Mouse (Mus musculus): ENCODE measurements at regions not wholly inside any gene's neighbourhood (a gene's known extent, or its start where the extent isn't known, plus 50 kb on each side); places are given as distances from the start of the nearest gene placed in this dataset.

DNA sequence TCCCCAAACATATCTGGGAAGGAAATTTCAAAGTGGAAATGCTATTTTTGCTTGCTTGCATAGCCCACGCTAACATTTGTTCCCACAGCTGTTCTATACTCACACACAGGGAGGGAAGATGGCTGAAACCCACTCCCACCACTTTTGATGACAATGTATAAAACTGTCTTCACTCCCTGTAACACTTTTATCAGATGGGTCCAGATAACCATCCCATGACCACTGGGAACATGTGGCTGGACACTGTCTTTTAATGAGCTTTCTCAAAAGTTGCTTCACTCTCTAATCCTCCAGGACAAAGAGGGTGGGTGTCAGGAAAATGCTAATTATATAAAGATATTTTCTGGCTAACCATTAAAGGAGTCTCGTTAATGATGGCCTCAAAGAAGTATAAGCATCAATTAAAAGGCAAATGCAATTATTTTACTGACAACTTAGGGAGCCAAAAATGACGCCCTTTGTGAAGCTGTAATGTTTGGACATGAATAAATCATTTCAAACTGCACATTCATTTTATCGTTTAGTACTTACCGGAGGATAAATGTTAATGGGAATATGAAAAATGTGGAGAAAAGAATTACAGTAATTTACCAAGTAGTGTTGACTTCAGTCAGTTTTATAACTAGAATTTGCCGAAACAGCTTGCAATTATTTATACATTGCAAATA is 210.8 kb upstream of the Slc39a10 start:
- TF ChIP-seq CTCF (IDR thresholded peaks at IDR 0.05; ENCODE audit: control insufficient read depth, insufficient read depth, insufficient replicate concordance, low read depth, low read length) (no peak), POLR2A (IDR thresholded peaks at IDR 0.05; ENCODE audit: control insufficient read depth, low read depth, low read length) (no peak)
